In genomic region chr4:143029813-143030212, GRCm38 (mm10) we compare ENCODE assay signal across 7 mouse cellular contexts.
DNase-seq lines count a peak whose midpoint lies in the region; ATAC-seq and TF ChIP-seq lines count a peak whose summit lies in the region.
"Not testable (repeated sequence)": the region's sequence is repeated elsewhere in the genome, so short reads cannot be mapped to it uniquely, and the experiment has no call there.

No protein-coding gene starts in this region.

- DNase-seq in CH12.LX (ENCODE audit: extremely low read depth) = peak; percentile 8
- DNase-seq in R1 (ENCODE audit: low read depth, low spot score) = peak; percentile 54
- DNase-seq in kidney, adult 18-20 months = peak; percentile 16
- not testable (repeated sequence) for DNase-seq in layer of hippocampus, adult 2 months (ENCODE audit: low spot score in 2 of 2)
- peak; percentile 6 for DNase-seq in thymus, postnatal 14 days

- H3K9ac ChIP-seq in CH12.LX (ENCODE audit: insufficient read depth, low read depth) = not testable (repeated sequence)

- not testable (repeated sequence) for TF ChIP-seq CTCF in CH12.LX (conservative IDR thresholded peaks at IDR 0.05 in 1 of 2, IDR thresholded peaks at IDR 0.05 in 1 of 2; ENCODE audit: low read depth in 2 of 2, low read length in 2 of 2)
- TF ChIP-seq CTCF in cortical plate, adult 2 months (IDR thresholded peaks at IDR 0.05; ENCODE audit: extremely low read depth, insufficient read depth, low read length) = 0 out of 2 replicates have a peak, but pooled peaks have one; percentile 13
- TF ChIP-seq CTCF in layer of hippocampus, adult 2 months (conservative IDR thresholded peaks at IDR 0.05) = peak; percentile 62

- dilution Hi-C loops in CH12.LX (cut with MboI; ENCODE audit: extremely low pct_ligation_motif_present, extremely low pct_unique_long_range_greater_than_20kb, low sequenced_read_pairs) = not testable (repeated sequence)

- TF ChIP-seq RAD21 in CH12.LX (IDR thresholded peaks at IDR 0.05; ENCODE audit: low read depth, low read length) = not testable (repeated sequence)

- H3K4me2 ChIP-seq in CH12.LX (ENCODE audit: insufficient read depth, low read depth, poor library complexity, severe bottlenecking) = not testable (repeated sequence)

- H3K79me2 ChIP-seq in CH12.LX (replicated peaks; ENCODE audit: control insufficient read depth, extremely low read depth, insufficient read depth, poor library complexity, severe bottlenecking) = not testable (repeated sequence)

- H3K27me3 ChIP-seq in CH12.LX (replicated peaks) = peaks cover 21% of the 10 kb centered on the region

- H3K4me3 ChIP-seq in CH12.LX (replicated peaks in 1 of 3; ENCODE audit: low read depth in 2 of 3, low read length in 2 of 3, poor library complexity in 1 of 3); cortical plate, adult 2 months (ENCODE audit: insufficient read depth, low read length); layer of hippocampus, adult 2 months: not testable (repeated sequence)

- not testable (repeated sequence) for H3K36me3 ChIP-seq in CH12.LX (replicated peaks in 1 of 2; ENCODE audit: control insufficient read depth in 1 of 2, insufficient read depth in 1 of 2, low read length in 1 of 2)

- not testable (repeated sequence) for TF ChIP-seq EP300 in CH12.LX (IDR thresholded peaks at IDR 0.05; ENCODE audit: low read length)

- not testable (repeated sequence) for TF ChIP-seq POLR2A in CH12.LX (IDR thresholded peaks at IDR 0.05; ENCODE audit: low read depth, low read length); cortical plate, adult 2 months (IDR thresholded peaks at IDR 0.05; ENCODE audit: extremely low read depth, insufficient read depth, low read length)

- ATAC-seq in megakaryocyte, adult 5-6 weeks (ENCODE audit: poor library complexity, severe bottlenecking) = 0 out of 2 replicates have a peak, but pooled peaks have one; percentile 22

- in situ Hi-C loops in CH12.LX (cut with MboI; ENCODE audit: low pct_ligation_motif_present, low pct_unique_long_range_greater_than_20kb, low sequenced_read_pairs) = loop anchor here (10.0 kb wide), 1 partner anchor 215 kb away; no protein-coding TSS in a partner anchor

- H3K27ac ChIP-seq in CH12.LX (ENCODE audit: insufficient read depth, low read depth); cortical plate, adult 2 months (ENCODE audit: insufficient read depth, low read length); layer of hippocampus, adult 2 months: not testable (repeated sequence)

- not testable (repeated sequence) for H3K9me3 ChIP-seq in CH12.LX (replicated peaks; ENCODE audit: low read length)

- H3K4me1 ChIP-seq in CH12.LX (ENCODE audit: control insufficient read depth in 1 of 2, insufficient read depth in 2 of 2); cortical plate, adult 2 months (ENCODE audit: control insufficient read depth, insufficient read depth, low read length): not testable (repeated sequence)
